Mouse (Mus musculus) heart, embryonic 11.5 days (tissue): ENCODE data around the gene Cphx1. TPM values are rescaled to one million over a fixed set of nuclear protein-coding genes. Genes with fewer than 3 reads are reported as not detected.
"Not testable (repeated sequence)": the region's sequence is repeated elsewhere in the genome, so short reads cannot be mapped to it uniquely, and the experiment has no call there.

Experiments
- ATAC-seq: fragments of 200-750 bp; cut with Nextera tagmentation; replicated peaks from 2 replicates; pipeline ENCODE4 v1.8.0; 2017; ENCODE audit warnings: moderate library complexity; ENCODE audit not compliant: insufficient number of reproducible peaks, low FRiP score, low TSS enrichment
- H3K27ac ChIP-seq: fragments of 300-500 bp; sonication (generic); 2 replicates; pipeline ENCODE4 v1.5.1; 2014; ENCODE audit warnings: mild to moderate bottlenecking, low read depth, low read length
- H3K27me3 ChIP-seq: fragments of 300-500 bp; sonication (generic); 2 replicates; pipeline ENCODE4 v1.6.1; 2014; ENCODE audit warnings: mild to moderate bottlenecking, low read length, mixed read lengths; ENCODE audit not compliant: control insufficient read depth, insufficient read depth
- H3K36me3 ChIP-seq: fragments of 300-500 bp; sonication (generic); 2 replicates; pipeline ENCODE4 v1.6.1; 2014; ENCODE audit warnings: mild to moderate bottlenecking, low read length, moderate library complexity, mixed read lengths; ENCODE audit not compliant: control insufficient read depth, insufficient read depth
- H3K4me1 ChIP-seq: fragments of 300-500 bp; sonication (generic); 2 replicates; pipeline ENCODE4 v1.6.1; 2014; ENCODE audit warnings: low read length; ENCODE audit not compliant: control insufficient read depth, insufficient read depth
- H3K4me2 ChIP-seq: fragments of 300-500 bp; sonication (generic); 2 replicates; pipeline ENCODE4 v1.6.1; 2014; ENCODE audit warnings: mild to moderate bottlenecking, moderate library complexity
- H3K4me3 ChIP-seq: fragments of 300-500 bp; sonication (generic); 2 replicates; pipeline ENCODE4 v1.5.1; 2014; ENCODE audit warnings: low read depth, low read length
- H3K9ac ChIP-seq: fragments of 300-500 bp; sonication (generic); 2 replicates; pipeline ENCODE4 v1.6.1; 2014; ENCODE audit warnings: mild to moderate bottlenecking, low read depth, low read length, moderate library complexity
- H3K9me3 ChIP-seq: fragments of 300-500 bp; sonication (generic); replicated peaks from 2 replicates; pipeline ENCODE4 v1.6.1; 2016; ENCODE audit warnings: low read length; ENCODE audit not compliant: control insufficient read depth
- WGBS: fragments of 180-500 bp; shearing (Covaris S2); extraction: QIAGEN DNeasy Blood & Tissue Kit; methylation state at CpG from one replicate; pipeline ENCODE4 v1.1.7; 2014; ENCODE audit not compliant: insufficient replicate concordance; 5-methylcytosine and 5-hydroxymethylcytosine counted together
- polyA plus RNA-seq: library from polyadenylated mRNA; unstranded; fragments of >200 nt; fragmentation: Nextera tagmentation; extraction: Ambion mirVana; gene quantifications from 2 replicates; pipeline ENCODE4 v1.2.1, GENCODE M21; 2014

The Cphx1 gene
- polyA plus RNA-seq = not detected in 2 replicates

GRCm38 (mm10) chr14:25938004-25938403 is at the start of gene Cphx1:
Cphx1 (plus strand) TSS chr14:25938304.
- H3K27ac ChIP-seq, H3K4me2 ChIP-seq, H3K4me3 ChIP-seq, H3K9me3 ChIP-seq, ATAC-seq, H3K4me1 ChIP-seq, H3K9ac ChIP-seq, H3K27me3 ChIP-seq, H3K36me3 ChIP-seq: not testable (repeated sequence)
- WGBS = no CpG with 5 or more reads among the region's 8 CpGs

GRCm38 (mm10) chr14:25894566-25894965 is 43.5 kb upstream of the Cphx1 start:
- WGBS = no CpG with 5 or more reads among the region's 3 CpGs
- not testable (repeated sequence) for H3K36me3 ChIP-seq, H3K4me1 ChIP-seq, H3K4me3 ChIP-seq, H3K27me3 ChIP-seq, H3K4me2 ChIP-seq, H3K9me3 ChIP-seq, H3K27ac ChIP-seq, ATAC-seq, H3K9ac ChIP-seq

GRCm38 (mm10) chr14:25895686-25896085 is 42.4 kb upstream of the Cphx1 start:
- not testable (repeated sequence) for H3K4me1 ChIP-seq, H3K4me3 ChIP-seq, H3K27me3 ChIP-seq, H3K27ac ChIP-seq, H3K9ac ChIP-seq, H3K36me3 ChIP-seq, H3K4me2 ChIP-seq, H3K9me3 ChIP-seq, ATAC-seq
- WGBS = no CpG with 5 or more reads among the region's 7 CpGs

DNA sequence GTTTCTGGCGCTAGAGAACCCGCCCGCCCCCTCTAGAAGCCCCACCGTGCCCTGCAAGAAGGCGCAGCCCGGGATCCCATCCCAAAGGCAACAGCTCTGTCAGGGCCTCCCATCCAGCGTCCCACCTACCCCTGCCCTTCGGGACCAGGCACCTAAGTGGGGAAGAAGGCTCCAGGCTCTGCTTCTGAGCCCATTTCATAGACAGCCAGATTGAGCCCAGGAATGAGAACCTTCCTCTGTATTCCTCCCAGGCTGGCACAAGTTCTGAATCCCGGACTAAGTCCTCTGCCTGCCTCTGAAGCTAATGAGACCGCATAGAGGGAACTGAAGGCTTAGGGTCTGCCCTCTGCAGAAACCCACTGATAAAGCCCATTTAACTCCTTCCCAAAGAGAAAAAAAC is 35.1 kb upstream of the Cphx1 start, which contains the start of gene Plac9a:
Gene Plac9a (minus strand): TSS at position 101 of the 400 bp plus-strand sequence.
- not testable (repeated sequence) for H3K36me3 ChIP-seq, H3K27ac ChIP-seq, ATAC-seq, H3K9me3 ChIP-seq, H3K27me3 ChIP-seq, H3K4me1 ChIP-seq, H3K4me3 ChIP-seq, H3K4me2 ChIP-seq, H3K9ac ChIP-seq
- no CpG with 5 or more reads among the region's 10 CpGs for WGBS

DNA sequence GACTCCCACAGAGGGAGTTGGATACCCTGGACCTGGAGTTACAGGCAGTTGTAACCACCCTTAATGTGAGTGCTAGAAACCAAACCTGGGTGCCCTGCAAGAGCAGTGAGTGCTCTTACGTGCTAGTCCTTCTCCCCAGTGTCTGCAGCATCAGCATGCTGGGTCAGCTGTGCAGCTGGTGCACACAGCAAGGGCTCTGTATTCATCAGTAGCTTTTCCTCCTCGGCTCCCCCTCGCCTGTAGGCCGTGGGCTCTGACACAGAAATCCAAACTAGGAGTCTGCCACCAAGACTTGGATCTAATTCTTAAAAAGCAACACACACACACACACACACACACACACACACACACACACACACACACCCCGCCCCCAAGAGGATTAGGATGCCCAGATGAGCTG is 32.9 kb upstream of the Cphx1 start:
- 83% methylated on average over 1 of the region's 5 CpGs for WGBS
- not testable (repeated sequence) for H3K9ac ChIP-seq, H3K4me2 ChIP-seq, H3K9me3 ChIP-seq, H3K4me3 ChIP-seq, H3K27me3 ChIP-seq, H3K4me1 ChIP-seq, ATAC-seq, H3K27ac ChIP-seq, H3K36me3 ChIP-seq

GRCm38 (mm10) chr14:25907272-25907671 is 30.8 kb upstream of the Cphx1 start:
- not testable (repeated sequence) for ATAC-seq, H3K9me3 ChIP-seq, H3K27ac ChIP-seq, H3K4me1 ChIP-seq, H3K9ac ChIP-seq, H3K36me3 ChIP-seq, H3K4me3 ChIP-seq, H3K4me2 ChIP-seq, H3K27me3 ChIP-seq
- WGBS = no CpG with 5 or more reads among the region's 9 CpGs

- not testable (repeated sequence) for H3K4me2 ChIP-seq, H3K27me3 ChIP-seq, H3K4me3 ChIP-seq, H3K9ac ChIP-seq, H3K27ac ChIP-seq, H3K9me3 ChIP-seq, ATAC-seq, H3K36me3 ChIP-seq, H3K4me1 ChIP-seq
- no CpG with 5 or more reads among the region's 8 CpGs for WGBS
Measured at GRCm38 (mm10) chr14:25908976-25909375, 29.1 kb upstream of the Cphx1 start.

GRCm38 (mm10) chr14:25918427-25919170 is 19.5 kb upstream of the Cphx1 start:
- WGBS = no CpG with 5 or more reads among the region's 5 CpGs
- not testable (repeated sequence) for H3K9me3 ChIP-seq, H3K27ac ChIP-seq, ATAC-seq, H3K9ac ChIP-seq, H3K27me3 ChIP-seq, H3K4me3 ChIP-seq, H3K4me1 ChIP-seq, H3K36me3 ChIP-seq, H3K4me2 ChIP-seq
